Mouse (Mus musculus): ENCODE results near the gene C1qtnf5.
A peak's percentile ranks its signal among the peaks of the same experiment; 100 is the strongest.

C1qtnf5 gene

GRCm38 (mm10) chr9:44107110-44107509 is at the start of gene C1qtnf5:
C1qtnf5 (plus strand) TSS chr9:44107245.
- peak; percentile 91 for DNase-seq (ENCODE audit: low spot score)

DNA sequence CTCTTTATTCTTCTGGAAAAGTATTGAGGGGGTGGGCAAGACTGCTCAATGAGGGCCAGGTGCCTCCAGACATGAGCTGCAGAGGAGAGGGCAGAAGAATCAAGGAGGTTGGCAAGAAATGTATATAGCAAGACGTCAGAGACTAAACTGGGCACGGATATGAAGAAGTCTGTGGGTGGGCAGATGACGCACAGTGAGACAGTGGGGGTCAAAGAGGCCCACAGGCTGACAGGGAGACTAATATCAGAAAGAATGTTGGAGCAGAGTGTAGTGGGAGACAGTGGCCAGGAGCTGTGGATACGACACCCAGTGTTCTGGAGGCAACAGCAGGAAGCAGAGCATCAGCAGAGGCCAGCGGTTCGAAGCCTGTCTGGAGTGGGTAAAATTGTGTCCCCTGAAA is 48.4 kb upstream of the C1qtnf5 start:
- no peak for DNase-seq (ENCODE audit: low spot score)

GRCm38 (mm10) chr9:44065177-44065576 is 41.9 kb upstream of the C1qtnf5 start:
- no peak for DNase-seq (ENCODE audit: low spot score)

- DNase-seq (ENCODE audit: low spot score), result peak; percentile 99
These were observed 40.2 kb upstream of the C1qtnf5 start, which contains the start of gene Usp2 for GRCm38 (mm10) chr9:44066785-44067225. Usp2 (plus strand) TSS chr9:44067021.

DNA sequence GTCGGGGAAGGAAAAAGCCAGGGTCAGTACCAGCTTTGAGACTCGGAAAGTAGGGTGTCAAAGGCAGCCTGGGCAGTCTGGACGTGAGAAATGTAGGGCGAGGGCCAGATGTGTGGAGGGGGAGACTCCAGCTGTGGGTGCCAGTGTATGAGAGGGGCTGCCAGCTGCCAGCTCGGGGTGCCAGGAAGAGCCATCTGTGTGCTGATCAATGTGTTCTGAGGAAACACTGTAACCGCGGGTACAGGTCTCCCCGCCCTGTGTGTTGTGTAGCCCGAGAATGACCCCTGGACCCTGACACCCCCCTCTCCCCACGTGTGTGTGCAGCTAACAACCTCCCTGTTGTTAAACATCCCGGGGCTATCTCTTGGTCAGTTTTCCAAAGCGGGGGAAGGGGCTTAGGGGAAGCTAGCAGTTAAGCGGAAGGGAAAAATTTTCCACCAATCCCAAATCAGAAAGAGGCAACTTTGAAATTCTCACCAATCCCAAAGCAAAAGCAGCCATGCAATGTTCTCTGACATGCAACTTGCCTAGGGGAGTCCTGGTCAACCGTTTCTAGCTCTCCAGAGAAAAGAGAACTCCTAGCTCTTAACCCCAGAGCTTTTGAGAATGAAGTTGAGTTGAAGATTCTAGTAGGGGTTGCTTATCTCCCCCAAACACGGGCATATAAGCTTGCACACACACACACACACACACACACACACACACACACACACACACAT is 39.6 kb upstream of the C1qtnf5 start:
- DNase-seq (ENCODE audit: low spot score), result no peak

DNA sequence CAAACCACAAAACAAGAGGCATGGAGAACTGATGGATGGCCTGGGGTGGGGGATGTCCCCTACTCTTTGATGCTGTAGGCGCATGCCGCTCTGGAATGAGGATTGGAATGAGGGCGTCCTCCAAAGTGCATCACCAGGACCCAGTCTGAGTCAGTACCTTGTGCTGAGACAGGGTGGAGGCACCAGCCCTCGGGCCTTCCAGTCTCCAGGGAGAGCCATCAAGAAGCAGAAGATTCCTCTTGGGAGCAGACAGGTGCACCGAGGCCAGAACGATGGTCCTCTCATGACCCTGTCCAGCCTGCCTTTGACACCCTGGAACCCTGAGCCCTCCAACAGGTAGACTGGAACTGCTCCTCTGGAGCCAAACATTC is 39.1 kb upstream of the C1qtnf5 start:
- DNase-seq (ENCODE audit: low spot score), result no peak

- DNase-seq (ENCODE audit: low spot score), result no peak
These were observed 37.8 kb upstream of the C1qtnf5 start for GRCm38 (mm10) chr9:44069252-44069651.

- DNase-seq (ENCODE audit: low spot score), result no peak
These were observed 36.8 kb upstream of the C1qtnf5 start for GRCm38 (mm10) chr9:44070113-44070843.

GRCm38 (mm10) chr9:44070844-44071231 is 36.2 kb upstream of the C1qtnf5 start:
- DNase-seq (ENCODE audit: low spot score), result no peak

DNA sequence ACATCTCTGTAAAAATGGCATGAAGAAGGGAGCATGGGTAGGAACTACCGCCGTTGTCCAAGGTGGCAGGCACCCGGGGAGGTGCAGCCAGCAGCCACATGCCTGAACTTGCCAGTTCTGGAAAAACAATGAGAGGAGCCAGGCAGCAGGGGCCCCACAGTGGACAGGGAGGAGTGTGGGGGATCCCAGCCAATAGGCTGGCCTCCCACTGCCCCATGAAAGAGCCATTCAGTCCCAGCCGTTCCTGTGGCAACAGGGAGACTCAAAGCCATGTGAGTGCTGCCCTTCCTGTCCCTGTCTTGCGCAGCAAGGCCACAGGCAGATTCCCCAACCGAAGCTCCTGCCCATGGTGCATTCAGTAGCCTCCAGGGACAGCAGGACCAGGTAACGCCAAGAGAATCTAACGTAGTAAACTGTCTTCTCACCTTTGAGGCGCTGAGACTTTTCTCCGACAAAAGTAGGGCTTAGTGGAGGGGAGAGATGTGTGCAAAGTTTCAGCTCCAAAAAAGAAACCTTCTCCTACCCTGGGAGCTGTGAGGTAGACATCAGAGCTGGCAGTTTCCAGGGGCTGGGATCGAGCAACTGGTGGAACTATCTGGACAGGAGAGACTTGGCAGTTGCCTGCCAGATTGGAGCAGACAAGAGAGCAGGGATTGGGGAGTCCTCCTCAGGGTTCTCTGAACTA is 35.0 kb upstream of the C1qtnf5 start:
- DNase-seq (ENCODE audit: low spot score), result no peak

DNA sequence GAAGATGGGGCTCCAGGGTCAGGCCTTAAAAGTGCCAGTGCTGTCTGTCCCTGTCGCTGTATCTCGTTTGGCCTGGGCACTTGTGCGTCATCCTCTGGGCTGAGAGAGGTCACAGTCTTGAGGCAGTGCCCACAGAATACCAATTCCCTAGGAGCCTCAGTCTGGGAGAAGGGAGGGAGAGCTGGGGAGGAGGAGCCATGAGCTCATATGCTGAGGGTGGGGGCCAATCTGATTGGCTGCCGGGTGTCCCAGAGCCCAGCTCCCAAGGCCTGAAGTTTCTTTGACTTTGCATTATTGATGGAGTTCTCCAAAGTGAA is 34.5 kb upstream of the C1qtnf5 start:
- DNase-seq (ENCODE audit: low spot score), result no peak

DNA sequence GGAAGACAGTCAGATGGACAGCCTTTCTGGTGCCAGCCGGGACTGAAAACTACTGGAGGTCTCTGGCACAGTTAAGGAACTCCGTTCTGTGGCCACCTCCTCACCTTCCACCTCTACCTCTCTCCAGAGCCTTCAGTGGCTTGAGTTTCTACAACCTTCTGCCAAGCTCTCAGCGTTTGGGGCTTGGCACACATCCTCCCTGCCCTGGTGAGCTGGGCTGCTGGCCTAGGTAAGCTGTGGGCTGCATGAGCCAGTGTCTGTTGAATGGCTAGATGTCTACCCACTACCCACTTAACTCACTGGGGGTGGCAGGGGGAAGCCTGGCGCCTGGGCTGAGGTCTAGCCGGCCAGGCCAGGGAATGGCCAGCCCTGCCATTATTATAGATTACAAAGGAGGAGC is 33.9 kb upstream of the C1qtnf5 start:
- DNase-seq (ENCODE audit: low spot score), result no peak

GRCm38 (mm10) chr9:44074395-44075275 is 32.4 kb upstream of the C1qtnf5 start:
- no peak for DNase-seq (ENCODE audit: low spot score)

GRCm38 (mm10) chr9:44075276-44075995 is 31.6 kb upstream of the C1qtnf5 start:
- no peak for DNase-seq (ENCODE audit: low spot score)

- DNase-seq (ENCODE audit: low spot score), result no peak
These were observed 30.9 kb upstream of the C1qtnf5 start for GRCm38 (mm10) chr9:44075996-44076763.

DNA sequence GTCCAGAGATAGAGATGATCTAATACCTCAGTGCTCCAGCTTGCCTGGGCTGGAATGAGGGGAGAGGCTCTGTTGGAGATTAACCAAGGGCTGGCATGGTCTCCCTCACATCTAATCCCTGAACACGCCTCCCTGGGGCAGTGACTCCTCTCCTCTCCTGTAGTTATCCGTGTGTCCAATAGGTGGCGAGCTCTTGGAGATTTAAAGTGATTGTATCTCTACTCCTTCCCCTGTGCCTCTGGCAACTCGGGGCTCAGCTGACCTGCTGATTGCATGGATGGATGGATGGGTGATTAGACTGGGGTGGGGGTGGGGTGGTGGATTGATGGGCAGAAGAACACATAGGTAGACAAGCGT is 30.3 kb upstream of the C1qtnf5 start:
- DNase-seq (ENCODE audit: low spot score), result peak; percentile 83

DNA sequence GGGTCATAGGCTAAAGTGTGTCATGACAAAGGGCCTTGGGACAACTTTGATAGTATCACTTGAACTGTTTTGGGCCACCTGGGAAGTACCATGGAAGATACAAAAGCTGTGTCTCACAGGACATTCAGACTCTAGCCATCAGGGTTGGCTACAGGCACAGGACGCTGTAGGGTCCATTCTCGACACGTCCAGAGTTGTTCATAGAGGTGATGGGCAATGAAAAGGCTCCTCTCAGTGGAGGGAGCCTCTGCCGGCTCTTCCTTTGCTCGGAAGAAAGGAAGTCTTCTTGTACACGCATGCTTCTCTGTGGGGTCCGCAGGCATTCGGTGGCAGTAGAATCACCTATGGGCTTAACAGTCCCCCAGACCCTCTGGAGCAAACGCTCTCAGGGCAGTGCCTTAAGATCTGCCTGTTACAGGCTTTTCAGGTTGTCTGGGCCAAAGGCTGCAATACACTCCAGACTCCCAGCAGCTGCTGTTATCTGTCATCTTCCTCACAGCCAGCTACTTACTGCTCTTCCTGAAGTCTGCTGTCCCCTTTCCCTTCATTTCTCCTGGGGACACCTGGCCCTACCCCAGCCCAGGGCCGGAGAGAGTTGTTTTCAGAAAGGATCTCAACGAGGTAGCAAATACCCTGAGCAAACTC is 29.7 kb upstream of the C1qtnf5 start:
- DNase-seq (ENCODE audit: low spot score), result no peak

- DNase-seq (ENCODE audit: low spot score), result no peak
These were observed 28.8 kb upstream of the C1qtnf5 start for GRCm38 (mm10) chr9:44078136-44078797.

DNA sequence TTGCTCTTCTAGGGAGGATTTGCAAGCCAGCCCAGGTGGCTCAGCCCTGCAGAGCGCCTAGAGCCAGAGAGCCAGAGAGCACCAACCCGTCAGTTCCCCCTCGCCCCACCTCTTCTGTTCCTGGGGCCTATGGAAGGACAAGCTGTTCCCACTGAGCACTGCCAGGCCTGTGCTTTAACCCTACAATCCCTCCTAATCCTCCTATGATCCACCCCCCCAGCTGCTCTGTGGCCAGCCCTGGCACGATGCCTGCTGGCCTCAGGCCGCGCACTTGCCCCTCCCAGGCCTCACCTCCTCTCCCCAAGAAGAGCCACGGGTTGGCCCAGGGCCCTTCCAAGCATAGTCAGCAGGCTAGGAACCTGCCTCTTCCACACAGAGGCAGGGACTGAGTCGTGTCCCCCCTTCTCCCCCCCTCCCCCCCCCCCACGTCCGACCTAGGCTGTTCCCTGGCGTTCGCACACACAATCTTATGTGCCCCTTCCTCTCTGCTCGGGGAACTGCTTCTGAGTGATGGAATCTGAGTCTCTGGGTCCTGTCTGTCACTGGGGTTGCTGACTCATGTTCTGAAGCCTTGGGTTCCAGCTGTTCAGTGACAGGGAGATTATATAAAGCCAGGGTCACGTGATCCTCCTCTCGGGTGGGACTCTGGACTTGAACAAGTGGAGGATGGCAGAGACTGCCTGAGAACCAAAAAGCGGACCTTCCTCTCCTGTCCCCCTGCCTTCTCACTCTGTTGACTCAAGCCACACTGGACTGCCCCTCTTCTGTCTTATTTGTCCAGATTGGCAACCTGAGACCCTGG is 27.9 kb upstream of the C1qtnf5 start:
- DNase-seq (ENCODE audit: low spot score), result peak; percentile 86

Measured in urinary bladder, postnatal 14 days (tissue).